Mouse (Mus musculus) olfactory bulb, adult 2 months (tissue): ENCODE measurements around the gene Olfr427. TPM values are rescaled to one million over a fixed set of nuclear protein-coding genes. Genes with fewer than 3 reads are reported as not detected.
"Not testable (repeated sequence)": the region's sequence is repeated elsewhere in the genome, so short reads cannot be mapped to it uniquely, and the experiment has no call there.

ENCODE experiments used
- H3K27ac ChIP-seq: fragments of 200-500 bp; 2 replicates; pipeline ENCODE4 v1.5.1; 2012; ENCODE audit warnings: low read depth, low read length; ENCODE audit not compliant: insufficient read depth
- H3K4me1 ChIP-seq: fragments of 200-500 bp; 2 replicates; pipeline ENCODE4 v1.6.1; 2012; ENCODE audit warnings: low read length; ENCODE audit not compliant: control insufficient read depth, insufficient read depth
- H3K4me3 ChIP-seq: fragments of 200-500 bp; 2 replicates; pipeline ENCODE4 v1.5.1; 2012; ENCODE audit warnings: mild to moderate bottlenecking, low read depth, low read length, moderate library complexity; ENCODE audit not compliant: insufficient read depth
- CTCF ChIP-seq: fragments of 200-500 bp; IDR thresholded peaks from 2 replicates; pipeline ENCODE4 v1.5.1; 2012; ENCODE audit warnings: low read depth, mild to moderate bottlenecking, low read length, moderate library complexity; ENCODE audit not compliant: insufficient read depth
- POLR2A ChIP-seq: fragments of 200-500 bp; IDR thresholded peaks from 2 replicates; pipeline ENCODE4 v1.6.1; 2012; ENCODE audit warnings: mild to moderate bottlenecking, low read depth, low read length, moderate library complexity; ENCODE audit not compliant: insufficient read depth
- WGBS: fragments of 180-500 bp; shearing (Covaris S2); methylation state at CpG from one replicate; pipeline ENCODE4 v1.1.7; 2018; 5-methylcytosine and 5-hydroxymethylcytosine counted together
- polyA plus RNA-seq: library from polyadenylated mRNA; stranded (reverse); fragments of >200 nt; gene quantifications from 2 replicates; pipeline ENCODE4 v1.2.4, GENCODE M21; 2012; ENCODE audit warnings: low replicate concordance; ENCODE audit not compliant: missing spikeins, insufficient read depth, insufficient read length

The Olfr427 gene
- not detected in 2 replicates for polyA plus RNA-seq

DNA sequence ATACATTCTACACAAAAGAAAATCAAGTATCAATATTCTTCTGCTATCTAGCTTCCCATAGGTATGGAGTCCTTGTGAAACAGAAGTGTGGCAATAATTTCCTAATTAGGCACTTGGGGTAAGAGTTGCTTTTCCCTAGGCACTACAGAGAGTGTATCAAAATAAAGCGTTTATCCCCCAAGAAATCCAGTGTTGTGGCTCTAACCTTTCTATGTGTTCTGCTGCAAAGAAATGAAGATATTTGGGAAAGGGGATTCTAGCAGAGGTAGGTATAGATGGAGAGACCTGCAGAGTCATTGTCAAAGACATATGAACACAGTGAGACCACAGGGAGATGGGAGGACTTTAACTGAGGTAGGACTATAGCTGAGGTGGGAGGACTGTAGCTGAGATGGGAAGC lies at the start of gene Olfr427:
Olfr427 (plus strand) TSS at position 301 of the 400 bp plus-strand sequence.
- no peak within 1 kb of the TSS for H3K4me3 ChIP-seq
- H3K4me1 ChIP-seq, result no peaks in the 10 kb centered on the region
- TF ChIP-seq POLR2A (no peak), CTCF (no peak)
- 96% methylated on average over 1 of the region's 1 CpGs for WGBS
- H3K27ac ChIP-seq, result no peak within 1 kb of the TSS

DNA sequence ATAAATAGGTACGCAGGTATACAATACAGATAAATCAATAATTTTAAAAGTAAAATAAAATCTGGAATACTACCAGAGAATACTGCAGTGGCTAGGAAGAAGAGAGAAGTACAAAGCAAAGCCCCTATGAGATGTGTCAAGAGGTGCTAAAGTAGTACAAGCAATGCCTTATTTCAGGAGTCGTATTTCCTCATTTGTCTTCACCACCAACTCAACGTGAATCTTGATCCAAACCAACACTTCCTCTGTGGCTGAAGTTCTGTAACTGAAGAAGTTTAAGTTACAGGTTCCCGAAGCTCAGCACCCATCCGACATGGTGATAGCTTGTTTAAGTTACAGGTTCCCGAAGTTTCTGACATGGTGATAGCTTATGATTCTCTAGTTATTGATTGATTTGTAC lies 48.5 kb upstream of the Olfr427 start:
- not testable (repeated sequence) for H3K4me3 ChIP-seq, H3K4me1 ChIP-seq, H3K27ac ChIP-seq
- WGBS, result 91% methylated on average over 6 of the region's 6 CpGs

DNA sequence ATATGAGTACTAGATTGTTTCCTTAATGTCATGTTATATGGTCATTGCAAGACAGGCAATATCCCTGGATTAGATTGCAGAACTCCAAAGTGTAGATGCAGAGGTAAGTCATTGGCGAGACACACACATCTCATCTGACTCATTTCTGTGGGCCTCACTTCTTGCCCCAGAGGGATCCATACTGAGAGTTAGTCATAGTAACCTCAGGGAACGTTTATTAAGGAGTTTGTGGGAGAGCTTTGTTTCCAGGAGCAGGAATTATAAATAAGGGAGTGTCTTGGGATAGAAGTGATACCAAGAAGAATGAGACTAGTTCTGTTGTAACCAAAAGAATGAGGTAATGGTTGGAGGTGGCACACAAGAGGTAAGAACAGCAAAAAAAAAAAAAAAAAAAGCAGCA lies 47.8 kb upstream of the Olfr427 start, which contains the start of gene Olfr432:
Olfr432 (plus strand) TSS at position 313 of the 400 bp plus-strand sequence.
- TF ChIP-seq POLR2A (no peak), CTCF (no peak)
- WGBS, result 70% methylated on average over 2 of the region's 2 CpGs

DNA sequence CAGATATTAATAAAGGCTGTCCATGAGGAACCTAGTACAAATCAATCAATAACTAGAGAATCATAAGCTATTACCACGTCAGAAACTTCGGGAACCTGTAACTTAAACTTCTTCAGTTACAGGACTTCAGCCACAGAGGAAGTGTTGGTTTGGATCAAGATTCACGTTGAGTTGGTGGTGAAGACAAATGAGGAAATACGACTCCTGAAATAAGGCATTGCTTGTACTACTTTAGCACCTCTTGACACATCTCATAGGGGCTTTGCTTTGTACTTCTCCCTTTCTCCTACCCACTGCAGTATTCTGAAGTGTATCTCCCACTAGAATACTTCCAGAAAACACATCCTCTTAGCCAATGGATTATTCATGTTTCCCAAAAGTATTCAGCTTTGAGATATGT lies 47.3 kb upstream of the Olfr427 start:
- not testable (repeated sequence) for H3K27ac ChIP-seq, H3K4me1 ChIP-seq, H3K4me3 ChIP-seq
- 88% methylated on average over 4 of the region's 4 CpGs for WGBS

More for the DNA sequence above, 47.8 kb upstream of the Olfr427 start, which contains the start of gene Olfr432:
- Histone ChIP-seq H3K4me1 (no peaks in the 10 kb centered on the region), H3K4me3 (no peak within 1 kb of the TSS), H3K27ac (no peak within 1 kb of the TSS)

DNA sequence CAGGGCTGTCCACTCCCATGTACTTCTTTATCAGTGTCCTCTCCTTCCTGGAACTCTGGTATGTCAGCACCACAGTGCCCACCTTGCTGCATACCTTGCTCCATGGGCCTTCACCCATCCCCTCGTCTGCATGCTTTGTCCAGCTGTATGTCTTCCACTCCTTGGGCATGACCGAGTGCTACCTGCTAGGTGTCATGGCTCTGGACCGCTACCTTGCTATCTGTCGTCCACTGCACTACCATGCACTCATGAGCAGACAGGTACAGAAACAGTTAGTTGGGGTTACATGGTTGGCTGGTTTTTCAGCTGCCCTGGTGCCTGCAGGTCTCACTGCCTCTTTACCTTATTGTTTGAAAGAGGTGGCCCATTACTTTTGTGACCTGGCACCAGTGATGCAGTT lies 46.2 kb upstream of the Olfr427 start:
- TF ChIP-seq POLR2A (no peak), CTCF (no peak)
- no peak overlapping the region for H3K4me3 ChIP-seq
- 92% methylated on average over 4 of the region's 4 CpGs for WGBS
- no peak overlapping the region for H3K27ac ChIP-seq
- no peaks in the 10 kb centered on the region for H3K4me1 ChIP-seq

DNA sequence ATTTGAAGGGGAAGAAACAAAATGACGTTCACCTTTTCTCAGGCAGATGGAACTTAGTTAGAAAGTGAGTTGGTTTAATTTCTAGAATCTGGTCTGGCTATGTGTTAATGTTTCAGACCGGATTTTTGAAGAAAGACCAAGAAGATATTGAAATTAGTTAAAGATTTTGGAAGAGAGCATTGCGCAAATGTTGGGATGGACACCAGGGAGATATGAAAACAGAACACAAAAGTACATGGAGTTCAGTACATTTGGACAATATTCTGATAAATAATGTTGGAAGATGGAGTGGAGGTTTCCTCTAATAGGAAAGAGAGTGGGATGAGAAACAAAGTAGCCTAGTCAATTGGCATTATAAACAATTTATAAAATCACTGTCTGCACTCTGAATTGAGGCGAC lies 45.2 kb upstream of the Olfr427 start:
- no peak for TF ChIP-seq POLR2A
- no peak overlapping the region for H3K27ac ChIP-seq
- 88% methylated on average over 4 of the region's 4 CpGs for WGBS
- no peak overlapping the region for H3K4me3 ChIP-seq
- H3K4me1 ChIP-seq, result no peaks in the 10 kb centered on the region

DNA sequence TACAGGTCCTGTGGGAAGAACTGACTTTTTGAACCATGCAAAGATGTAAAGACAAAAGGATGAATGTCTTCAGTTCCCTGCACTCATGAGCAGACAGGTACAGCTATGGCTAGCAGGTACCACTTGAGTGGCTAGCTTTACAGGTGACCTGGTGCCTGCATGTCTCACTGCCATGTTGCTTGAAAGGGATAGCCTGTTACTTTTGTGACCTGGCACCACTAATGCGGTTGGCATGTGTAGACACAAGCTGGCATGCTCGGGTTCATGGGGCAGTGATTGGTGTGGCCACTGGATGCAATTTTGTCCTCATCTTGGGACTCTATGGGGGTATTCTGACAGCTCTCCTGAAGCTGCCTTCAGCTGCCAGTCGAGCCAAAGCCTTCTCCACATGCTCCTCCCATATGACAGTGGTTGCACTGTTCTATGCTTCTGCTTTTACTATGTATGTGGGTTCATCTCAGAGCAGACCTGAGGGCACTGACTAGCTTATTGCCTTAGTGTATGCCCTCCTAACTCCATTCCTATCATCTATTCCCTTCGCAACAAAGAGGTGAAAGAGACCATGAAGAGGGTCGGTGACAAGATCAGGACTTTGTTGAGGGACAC lies 44.7 kb upstream of the Olfr427 start:
- H3K27ac ChIP-seq, result no peak overlapping the region
- no peak overlapping the region for H3K4me3 ChIP-seq
- TF ChIP-seq POLR2A (no peak), CTCF (no peak)
- WGBS, result 85% methylated on average over 5 of the region's 5 CpGs
- H3K4me1 ChIP-seq, result no peaks in the 10 kb centered on the region

DNA sequence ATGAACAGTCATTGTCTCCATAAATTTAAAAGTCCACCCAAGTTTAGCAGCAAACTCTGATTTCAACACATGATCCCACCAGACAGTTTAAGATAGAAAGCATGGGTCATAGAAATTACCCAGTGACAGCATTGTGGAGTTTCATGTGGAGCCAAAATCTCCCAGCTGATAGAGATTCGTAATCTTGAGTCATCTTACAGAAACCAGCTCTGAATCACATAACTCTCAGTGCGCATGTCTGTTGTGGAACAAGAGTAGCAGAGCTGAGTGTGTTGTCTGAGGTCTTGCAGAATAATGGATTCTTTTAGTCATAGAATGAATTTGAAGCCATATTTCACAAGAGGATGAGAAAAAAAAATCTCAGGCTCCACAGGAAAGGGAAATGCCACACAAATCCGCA lies 43.7 kb upstream of the Olfr427 start:
- TF ChIP-seq POLR2A (no peak), CTCF (no peak)
- H3K4me1 ChIP-seq, result no peaks in the 10 kb centered on the region
- no peak overlapping the region for H3K27ac ChIP-seq
- 74% methylated on average over 3 of the region's 3 CpGs for WGBS
- H3K4me3 ChIP-seq, result no peak overlapping the region

DNA sequence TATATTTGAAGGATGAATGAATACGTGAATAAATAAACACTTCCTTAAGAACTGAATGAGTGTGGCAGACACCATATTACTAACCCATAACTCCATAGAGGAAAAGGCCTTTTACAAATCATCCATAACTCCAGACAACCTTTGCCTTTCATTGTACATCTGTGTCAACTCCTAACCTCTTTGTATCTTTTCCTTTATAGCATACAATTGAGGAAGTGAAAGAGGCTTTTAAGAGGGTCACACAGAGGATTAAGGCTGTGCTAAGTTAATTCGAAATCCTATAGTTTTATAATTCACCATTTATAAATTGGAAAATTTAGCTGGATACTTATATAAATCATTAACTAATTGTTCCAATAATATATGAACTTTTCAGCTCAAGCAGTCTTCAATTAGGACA lies 41.4 kb upstream of the Olfr427 start:
- WGBS, result 79% methylated on average over 2 of the region's 2 CpGs
- no peaks in the 10 kb centered on the region for H3K4me1 ChIP-seq
- TF ChIP-seq CTCF (no peak), POLR2A (no peak)
- H3K4me3 ChIP-seq, result no peak overlapping the region
- no peak overlapping the region for H3K27ac ChIP-seq

DNA sequence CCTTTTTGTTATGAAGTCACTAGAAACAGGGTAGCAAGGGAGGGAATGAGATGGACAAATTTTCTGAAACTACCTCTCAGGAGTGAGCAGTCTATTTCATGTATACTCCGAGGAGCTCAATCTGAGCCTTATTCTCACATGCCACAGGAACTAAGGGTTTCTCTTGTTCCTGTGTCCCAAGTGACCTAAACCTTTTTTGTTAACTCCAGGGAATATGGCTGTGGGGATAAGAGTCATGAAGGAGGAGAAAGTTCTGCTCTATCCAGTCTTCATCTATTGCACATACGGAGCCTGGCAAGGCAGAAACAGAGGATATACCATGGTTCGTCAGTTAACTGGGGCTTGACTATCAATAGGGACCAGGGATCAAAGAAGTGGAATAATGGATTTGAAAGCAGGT lies 30.4 kb upstream of the Olfr427 start, which contains the start of gene Olfr430:
Olfr430 (plus strand) TSS at position 301 of the 400 bp plus-strand sequence.
- 88% methylated on average over 3 of the region's 3 CpGs for WGBS
- no peak within 1 kb of the TSS for H3K27ac ChIP-seq
- H3K4me3 ChIP-seq, result no peak within 1 kb of the TSS
- TF ChIP-seq POLR2A, result no peak
- H3K4me1 ChIP-seq, result no peaks in the 10 kb centered on the region
